Mouse (Mus musculus) Patski (cell line): ENCODE data around the gene Trem2. TPM values are rescaled to one million over a fixed set of nuclear protein-coding genes. Genes with fewer than 3 reads are reported as not detected.
A peak's percentile ranks its signal among the peaks of the same experiment; 100 is the strongest.

ENCODE experiments used
- ATAC-seq: fragments of 100-300 bp; one replicate; pipeline ENCODE4 v1.8.0; 2021
- CTCF ChIA-PET: fragments of 350-600 bp; sonication (Branson Sonifier 250); formaldehyde crosslinking; loops from one replicate; lab custom pipeline; 2022; ENCODE audit warnings: inconsistent platforms; lab: Charles Lee
- POLR2A ChIA-PET: fragments of 350-600 bp; sonication (Branson Sonifier 250); formaldehyde crosslinking; loops from one replicate; lab custom pipeline; 2022; ENCODE audit warnings: antibody characterized with exemption, inconsistent platforms; lab: Charles Lee
- DNase-seq: peaks from one replicate; pipeline ENCODE4 v3.0.0-alpha.2; 2011; ENCODE audit warnings: low read depth, low spot score
- H3K27me3 ChIP-seq: fragments of 371-371 bp; one replicate; pipeline ENCODE4 v1.5.1; 2021
- CTCF ChIP-seq: fragments of 100-300 bp; IDR thresholded peaks from one replicate; pipeline ENCODE4 v1.5.1; 2021
- in situ Hi-C: fragments of 300-500 bp; cut with MboI; formaldehyde crosslinking; loops from 3 replicates; pipeline ENCODE4 v1.11.1; 2018; ENCODE audit warnings: low pct_unique_long_range_greater_than_20kb, mixed read lengths
- polyA plus RNA-seq: library from polyadenylated mRNA; unstranded; gene quantifications from one replicate; pipeline ENCODE4 v1.2.3, GENCODE M21; 2021

Trem2 gene
- polyA plus RNA-seq, 1 experiment from 2014 or later = 0.45 TPM

DNA sequence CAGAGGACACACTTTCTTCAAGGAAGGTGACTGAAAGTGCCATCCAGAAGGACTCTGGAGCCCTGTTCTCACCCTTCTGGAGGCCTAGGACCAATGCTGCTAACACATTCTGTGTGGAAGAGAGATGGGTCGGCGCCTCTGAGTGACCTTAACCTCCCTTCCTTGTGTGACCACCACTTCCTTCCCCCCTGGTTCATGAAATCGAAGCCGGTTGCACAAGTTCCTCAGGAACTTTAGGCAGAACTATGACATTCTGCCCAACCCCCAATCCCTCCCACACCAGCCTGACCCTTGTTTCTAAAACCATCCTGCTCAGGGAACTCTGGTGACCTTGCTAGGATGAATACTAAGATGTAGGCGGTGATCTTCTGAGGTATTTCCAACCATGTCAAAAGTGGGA, 21.9 kb upstream of the Trem2 start:
- ChIA-PET POLR2A (no interaction called here), CTCF (no interaction called here)
- no peak for TF ChIP-seq CTCF
- H3K27me3 ChIP-seq = peaks cover 6% of the 10 kb centered on the region
- in situ Hi-C loops = no loop called here
- ATAC-seq = no peak
- no peak for DNase-seq

GRCm38 (mm10) chr17:48325093-48325492, 21.1 kb upstream of the Trem2 start:
- ATAC-seq = no peak
- ChIA-PET POLR2A (no interaction called here), CTCF (no interaction called here)
- no peak for DNase-seq
- in situ Hi-C loops = loop anchor here (25.0 kb wide), 1 partner anchor 213 kb away; no protein-coding TSS in a partner anchor
- peaks cover 6% of the 10 kb centered on the region for H3K27me3 ChIP-seq
- TF ChIP-seq CTCF = no peak

DNA sequence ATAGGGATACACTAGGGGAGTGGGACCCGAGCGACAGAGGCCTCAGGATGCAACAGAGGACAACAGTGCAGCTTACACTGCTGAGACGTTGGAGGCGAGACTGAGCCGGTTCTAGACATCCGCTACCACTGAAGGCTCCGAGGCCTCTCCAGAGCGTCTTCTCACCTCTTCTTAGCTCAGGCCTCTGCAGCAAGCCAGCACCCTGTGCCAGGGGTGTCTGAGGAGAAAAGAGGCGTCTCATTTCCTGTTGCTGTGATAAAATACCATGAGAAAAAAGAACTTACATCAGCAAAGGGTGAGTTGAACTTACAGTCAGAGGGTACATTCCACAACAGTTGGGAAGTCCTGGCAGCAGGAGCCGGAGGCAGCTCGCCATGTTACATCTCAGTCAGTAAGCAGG, 20.6 kb upstream of the Trem2 start:
- no peak for TF ChIP-seq CTCF
- ChIA-PET CTCF (interaction anchor here (1.1 to 1.3 kb wide), 2 partner anchors 9 to 39 kb away, joined by 3 to 5 read pairs; no protein-coding TSS in a partner anchor), POLR2A (no interaction called here)
- H3K27me3 ChIP-seq = peaks cover 6% of the 10 kb centered on the region
- DNase-seq (no peak), ATAC-seq (no peak)
- in situ Hi-C loops = loop anchor here (25.0 kb wide), 1 partner anchor 213 kb away; no protein-coding TSS in a partner anchor

- in situ Hi-C loops = loop anchor here (25.0 kb wide), 1 partner anchor 214 kb away; no protein-coding TSS in a partner anchor
- no peak for DNase-seq
- ATAC-seq = no peak
- no peak for TF ChIP-seq CTCF
- CTCF ChIA-PET = interaction anchor here (1.0 to 1.3 kb wide), 3 partner anchors 8 to 40 kb away, joined by 3 to 5 read pairs (median 3); no protein-coding TSS in a partner anchor
- peaks cover 3% of the 10 kb centered on the region for H3K27me3 ChIP-seq
- POLR2A ChIA-PET = interaction anchor here (0.6 kb wide), 1 partner anchor 1187 kb away, joined by 3 read pairs; no protein-coding TSS in a partner anchor
These were observed 19.5 kb upstream of the Trem2 start for GRCm38 (mm10) chr17:48326656-48327055.

GRCm38 (mm10) chr17:48332524-48332923, 13.7 kb upstream of the Trem2 start:
- no peak for DNase-seq

DNA sequence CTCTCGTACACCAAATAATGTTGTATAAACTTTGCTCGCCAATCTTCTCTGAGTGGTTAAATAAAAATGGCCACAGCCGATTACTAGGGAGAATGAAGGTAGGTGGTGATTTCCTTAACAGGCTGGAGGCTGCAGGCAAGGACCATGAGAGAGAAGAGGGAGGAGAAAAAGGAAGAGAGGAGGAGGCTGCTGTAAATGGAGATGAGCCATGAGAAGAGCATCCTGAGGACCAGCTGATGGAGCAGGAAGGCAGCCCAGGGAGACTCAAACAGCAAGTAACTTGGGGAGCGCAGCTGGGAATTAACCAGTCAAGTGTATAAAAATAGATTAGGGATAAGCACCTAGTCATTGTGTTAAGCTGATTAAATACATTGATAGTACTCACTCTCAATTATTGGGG, 12.0 kb upstream of the Trem2 start:
- ATAC-seq = no peak
- in situ Hi-C loops = loop anchor here (25.0 kb wide), 1 partner anchor 222 kb away; no protein-coding TSS in a partner anchor
- no peak for DNase-seq
- TF ChIP-seq CTCF = no peak
- H3K27me3 ChIP-seq = peaks cover 3% of the 10 kb centered on the region
- CTCF ChIA-PET = interaction anchor here (1.7 to 3.2 kb wide), 2 partner anchors 8 to 59 kb away, joined by 3 to 11 read pairs; no protein-coding TSS in a partner anchor
- POLR2A ChIA-PET = interaction anchor here (0.6 kb wide), 1 partner anchor 557 kb away, joined by 3 read pairs; no protein-coding TSS in a partner anchor

More at GRCm38 (mm10) chr17:48332524-48332923, 13.7 kb upstream of the Trem2 start:
- peaks cover 3% of the 10 kb centered on the region for H3K27me3 ChIP-seq
- ChIA-PET POLR2A (no interaction called here), CTCF (interaction anchor here (3.2 kb wide), 1 partner anchor 58 kb away, joined by 11 read pairs; no protein-coding TSS in a partner anchor)
- peak; percentile 51 for ATAC-seq
- in situ Hi-C loops = loop anchor here (25.0 kb wide), 1 partner anchor 220 kb away; no protein-coding TSS in a partner anchor
- TF ChIP-seq CTCF = no peak

DNA sequence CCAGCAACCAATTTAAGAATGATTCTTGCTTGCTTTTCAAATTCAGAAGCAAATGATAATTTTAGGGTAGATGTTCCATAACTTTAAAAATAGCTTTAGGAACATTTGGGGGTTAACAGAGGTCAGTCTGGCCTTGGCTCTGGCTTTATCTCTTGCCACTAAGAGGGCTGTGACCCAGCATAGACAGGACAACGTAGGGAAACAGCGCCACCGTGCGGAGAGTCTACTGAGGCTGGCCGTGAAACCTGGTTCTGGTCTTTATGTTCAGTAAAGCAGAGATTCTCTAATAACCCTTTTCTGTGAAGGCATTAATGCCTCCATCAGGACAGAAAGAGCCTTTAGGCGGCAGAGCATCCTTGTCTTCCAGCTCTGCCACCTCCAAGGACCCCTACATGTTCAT, 9.3 kb upstream of the Trem2 start:
- ATAC-seq = peak; percentile 46

GRCm38 (mm10) chr17:48340267-48340666, 5.9 kb upstream of the Trem2 start:
- no peak for DNase-seq
- ATAC-seq = no peak
- H3K27me3 ChIP-seq = no peaks in the 10 kb centered on the region
- TF ChIP-seq CTCF = no peak
- CTCF ChIA-PET = no interaction called here
- in situ Hi-C loops = loop anchor here (25.0 kb wide), 1 partner anchor 228 kb away; no protein-coding TSS in a partner anchor
- POLR2A ChIA-PET = no interaction called here

More for the DNA sequence above, 9.3 kb upstream of the Trem2 start:
- in situ Hi-C loops = loop anchor here (5.0 to 25.0 kb wide), 2 partner anchors 60 to 225 kb away; no protein-coding TSS in a partner anchor
- DNase-seq = no peak
- TF ChIP-seq CTCF = peak; percentile 88
- ChIA-PET POLR2A (no interaction called here), CTCF (interaction anchor here (0.8 to 2.5 kb wide), 15 partner anchors 9 to 217 kb away, joined by 3 to 23 read pairs (median 4); partner anchors contain the start of genes Trem2 and Treml4)
- peaks cover under 1% of the 10 kb centered on the region for H3K27me3 ChIP-seq

- in situ Hi-C loops = loop anchor here (25.0 kb wide), 1 partner anchor 230 kb away; no protein-coding TSS in a partner anchor
- CTCF ChIA-PET = no interaction called here
- POLR2A ChIA-PET = no interaction called here
- no peak for TF ChIP-seq CTCF
- ATAC-seq (no peak), DNase-seq (no peak)
- no peaks in the 10 kb centered on the region for H3K27me3 ChIP-seq
These were observed 4.3 kb upstream of the Trem2 start for GRCm38 (mm10) chr17:48341947-48342346.

- ATAC-seq = no peak
- H3K27me3 ChIP-seq = no peaks in the 10 kb centered on the region
- POLR2A ChIA-PET = no interaction called here
- no peak for DNase-seq
- in situ Hi-C loops = loop anchor here (25.0 kb wide), 1 partner anchor 231 kb away; no protein-coding TSS in a partner anchor
- TF ChIP-seq CTCF = no peak
- CTCF ChIA-PET = no interaction called here
These were observed 3.1 kb upstream of the Trem2 start for GRCm38 (mm10) chr17:48343065-48343464.

DNA sequence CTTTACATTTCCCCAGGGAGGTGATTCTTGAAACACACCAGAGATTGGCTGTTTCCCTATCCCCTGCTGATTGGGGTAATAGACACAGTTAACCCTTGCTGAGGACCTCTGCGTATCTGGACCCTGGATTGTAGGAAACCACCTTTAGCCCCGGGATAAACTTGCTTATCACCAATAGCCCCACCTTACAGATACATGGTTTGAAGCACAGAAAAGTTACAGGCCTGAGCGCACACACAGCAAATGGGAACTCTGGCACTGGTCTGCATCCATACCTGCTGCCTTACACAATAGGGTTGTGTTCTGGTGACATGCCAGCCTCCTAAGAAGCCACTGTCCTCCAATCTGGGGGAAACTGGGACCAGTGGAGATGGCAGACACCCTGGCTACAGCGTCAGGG, 377 bp upstream of the Trem2 start:
- in situ Hi-C loops = loop anchor here (25.0 kb wide), 1 partner anchor 234 kb away; no protein-coding TSS in a partner anchor

More for the DNA sequence above, 377 bp upstream of the Trem2 start:
- no peaks in the 10 kb centered on the region for H3K27me3 ChIP-seq
- POLR2A ChIA-PET = no interaction called here
- CTCF ChIA-PET = interaction anchor here (2.5 kb wide), 1 partner anchor 9 kb away, joined by 8 read pairs; no protein-coding TSS in a partner anchor
- DNase-seq (no peak), ATAC-seq (peak; percentile 19)
- no peak for TF ChIP-seq CTCF
